Mouse (Mus musculus): ENCODE measurements at regions not wholly inside any gene's neighbourhood (a gene's known extent, or its start where the extent isn't known, plus 50 kb on each side); places are given as distances from the start of the nearest gene placed in this dataset.

GRCm38 (mm10) chr15:88089486-88089885 is 510.6 kb upstream of the Zdhhc25 start:
- no peak for TF ChIP-seq CTCF (IDR thresholded peaks at IDR 0.05; ENCODE audit: control insufficient read depth, insufficient read depth, low read length)
- no peak for TF ChIP-seq POLR2A (IDR thresholded peaks at IDR 0.05; ENCODE audit: borderline replicate concordance, control insufficient read depth, low read depth, low read length)

All from bone marrow, adult 2 months (tissue).